Mouse (Mus musculus) central nervous system, embryonic 18 days (tissue): ENCODE measurements around the gene Klk1b27. TPM values are rescaled to one million over a fixed set of nuclear protein-coding genes. Genes with fewer than 3 reads are reported as not detected.

Source experiments
- polyA plus RNA-seq: library from polyadenylated mRNA; depleted of rRNA; stranded (reverse); fragments of >200 nt; gene quantifications from 2 replicates; pipeline ENCODE4 v1.2.3, GENCODE M21; 2012; rRNA removed

Gene Klk1b27
- polyA plus RNA-seq, result 0.07 TPM in 1 of 2 replicates, not detected in the other

DNA sequence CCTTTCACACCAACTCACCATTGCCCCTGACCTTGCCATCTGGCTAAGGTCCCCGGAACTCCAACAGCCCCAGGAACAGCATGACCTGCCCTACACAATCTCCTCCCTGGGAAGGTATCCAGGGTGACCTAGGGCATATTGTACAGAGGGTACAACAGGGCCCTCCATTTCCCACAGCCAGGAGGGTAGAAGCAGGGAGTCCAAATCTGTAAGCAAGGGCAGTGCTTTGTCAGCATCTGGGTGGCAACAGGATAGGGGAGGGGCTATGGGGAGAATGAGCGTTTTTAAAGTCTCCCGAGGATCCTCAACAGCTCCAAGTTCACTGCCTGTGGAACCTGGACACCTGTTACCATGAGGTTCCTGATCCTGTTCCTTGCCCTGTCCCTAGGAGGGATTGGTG lies at the start of gene Klk1b27:
Gene Klk1b27 (plus strand): TSS at position 301 of the 400 bp plus-strand sequence.

GRCm38 (mm10) chr7:44011868-44012267 lies 40.2 kb upstream of the Klk1b27 start, which contains the start of gene Klk1b26:
TSS of gene Klk1b26 (plus strand) at chr7:44012168.

GRCm38 (mm10) chr7:44102028-44102427 lies 49.9 kb downstream of the Klk1b27 start, which contains the start of gene Klk1b21:
TSS of gene Klk1b21 (plus strand) at chr7:44102328.

Other genes starting within 250 kb of the Klk1b27 start
- gene Klk7, start 241.0 kb upstream of the Klk1b27 start, polyA plus RNA-seq, result 0.21 and 0.25 TPM in 2 replicates
- gene Klk6, start 227.8 kb upstream of the Klk1b27 start, polyA plus RNA-seq, result not detected in 2 replicates
- not detected in 2 replicates for gene Klk5, start 210.3 kb upstream of the Klk1b27 start, polyA plus RNA-seq
- 0.18 and 0.59 TPM in 2 replicates for gene Klk4, start 171.1 kb upstream of the Klk1b27 start, polyA plus RNA-seq
- not detected in 2 replicates for gene Klk15, start 118.5 kb upstream of the Klk1b27 start, polyA plus RNA-seq
- gene Klk1b8, start 101.6 kb upstream of the Klk1b27 start, polyA plus RNA-seq, result not detected in 2 replicates
- not detected in 2 replicates for gene Klk1b1, start 85.5 kb upstream of the Klk1b27 start, polyA plus RNA-seq
- gene Klk1b9, start 76.2 kb upstream of the Klk1b27 start, polyA plus RNA-seq, result not detected in 2 replicates
- not detected in 2 replicates for gene Klk1b11, start 56.4 kb upstream of the Klk1b27 start, polyA plus RNA-seq
- 0.08 TPM in 1 of 2 replicates, not detected in the other for gene Klk1b26, start 40.1 kb upstream of the Klk1b27 start, polyA plus RNA-seq
- gene Klk1b21, start 50.0 kb downstream of the Klk1b27 start, polyA plus RNA-seq, result not detected in 2 replicates
- not detected in 2 replicates for gene Klk1b22, start 60.4 kb downstream of the Klk1b27 start, polyA plus RNA-seq
- gene Klk1b16, start 84.5 kb downstream of the Klk1b27 start, polyA plus RNA-seq, result 0.05 TPM in 1 of 2 replicates, not detected in the other
- not detected in 2 replicates for gene Klk1b24, start 135.9 kb downstream of the Klk1b27 start, polyA plus RNA-seq
- not detected in 2 replicates for gene Klk1b3, start 145.9 kb downstream of the Klk1b27 start, polyA plus RNA-seq
- gene Klk1b4, start 155.1 kb downstream of the Klk1b27 start, polyA plus RNA-seq, result not detected in 2 replicates
- gene Klk1b5, start 163.7 kb downstream of the Klk1b27 start, polyA plus RNA-seq, result not detected in 2 replicates
- not detected in 2 replicates for gene Klk1, start 173.1 kb downstream of the Klk1b27 start, polyA plus RNA-seq
- gene Gm36864, start 183.9 kb downstream of the Klk1b27 start, polyA plus RNA-seq, result not detected in 2 replicates
- 1.3 and 1.7 TPM in 2 replicates for gene 1700028J19Rik, start 194.4 kb downstream of the Klk1b27 start, polyA plus RNA-seq
- 296 and 311 TPM in 2 replicates for gene 2410002F23Rik, start 194.4 kb downstream of the Klk1b27 start, polyA plus RNA-seq
- gene Acp4, start 205.1 kb downstream of the Klk1b27 start, polyA plus RNA-seq, result not detected in 2 replicates
- gene Gm15517, start 209.2 kb downstream of the Klk1b27 start, polyA plus RNA-seq, result not detected in 2 replicates